Mouse (Mus musculus) brain, embryonic 14.5 days (tissue): ENCODE data around the gene Fank1. TPM values are rescaled to one million over a fixed set of nuclear protein-coding genes. Genes with fewer than 3 reads are reported as not detected.

ENCODE experiments used
- DNase-seq: peaks from one replicate; pipeline ENCODE4 v3.0.0-alpha.2; 2011; ENCODE audit warnings: low read depth
- CTCF ChIP-seq: fragments of 200-500 bp; IDR thresholded peaks from 2 replicates; pipeline ENCODE4 v1.5.1; 2012; ENCODE audit warnings: inconsistent platforms, mild to moderate bottlenecking, moderate library complexity, borderline replicate concordance; ENCODE audit not compliant: insufficient read depth, insufficient read length; ENCODE audit errors: extremely low read depth
- POLR2A ChIP-seq: fragments of 200-500 bp; IDR thresholded peaks from 2 replicates; pipeline ENCODE4 v1.6.1; 2012; ENCODE audit warnings: mild to moderate bottlenecking, inconsistent platforms, borderline replicate concordance; ENCODE audit not compliant: poor library complexity, insufficient read depth, insufficient read length, severe bottlenecking; ENCODE audit errors: extremely low read depth
- polyA plus RNA-seq: library from polyadenylated mRNA; depleted of rRNA; stranded (reverse); fragments of >200 nt; gene quantifications from 2 replicates; pipeline ENCODE4 v1.2.3, GENCODE M21; 2012

Fank1 gene
- polyA plus RNA-seq, 1 experiment: 4.4 TPM

GRCm38 (mm10) chr7:133748753-133749152 is 27.9 kb upstream of the Fank1 start:
- DNase-seq: no peak
- no peak for TF ChIP-seq POLR2A
- TF ChIP-seq CTCF: no peak

DNA sequence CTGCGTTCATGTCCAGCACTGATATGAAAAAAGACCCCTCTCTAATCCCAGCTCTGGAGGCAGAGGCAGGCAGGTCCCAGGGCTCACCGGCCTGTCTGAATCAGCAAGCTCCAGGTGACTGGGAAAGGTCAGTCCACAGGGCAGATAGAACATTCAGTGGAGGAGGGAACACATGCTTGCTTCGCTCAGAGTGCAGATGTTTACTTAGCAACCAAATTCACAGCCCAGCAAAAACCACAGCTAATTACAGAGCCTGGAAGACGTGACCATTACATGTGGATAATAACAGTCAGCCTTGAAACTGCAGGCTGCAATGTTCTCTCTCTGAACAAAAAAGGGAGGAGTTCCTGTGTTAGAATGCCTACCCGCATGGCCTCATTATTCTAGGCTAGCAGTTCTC is 26.0 kb upstream of the Fank1 start:
- peak; percentile 49 for DNase-seq

GRCm38 (mm10) chr7:133751163-133751562 is 25.5 kb upstream of the Fank1 start:
- DNase-seq: no peak

More for the DNA sequence above, 26.0 kb upstream of the Fank1 start:
- TF ChIP-seq POLR2A (no peak), CTCF (no peak)

GRCm38 (mm10) chr7:133757961-133758455 is 18.7 kb upstream of the Fank1 start:
- TF ChIP-seq CTCF (no peak), POLR2A (no peak)
- DNase-seq: peak; percentile 34

More at GRCm38 (mm10) chr7:133751163-133751562, 25.5 kb upstream of the Fank1 start:
- no peak for TF ChIP-seq CTCF
- no peak for TF ChIP-seq POLR2A

- TF ChIP-seq POLR2A (no peak), CTCF (peak; percentile 11; the same call in 1 of the 2 replicates)
- peak; percentile 39 for DNase-seq
Measured at GRCm38 (mm10) chr7:133758716-133759115, 17.9 kb upstream of the Fank1 start.

- TF ChIP-seq POLR2A (no peak), CTCF (no peak)
- peak; percentile 96 for DNase-seq
Measured at GRCm38 (mm10) chr7:133759611-133760353, 16.9 kb upstream of the Fank1 start.

DNA sequence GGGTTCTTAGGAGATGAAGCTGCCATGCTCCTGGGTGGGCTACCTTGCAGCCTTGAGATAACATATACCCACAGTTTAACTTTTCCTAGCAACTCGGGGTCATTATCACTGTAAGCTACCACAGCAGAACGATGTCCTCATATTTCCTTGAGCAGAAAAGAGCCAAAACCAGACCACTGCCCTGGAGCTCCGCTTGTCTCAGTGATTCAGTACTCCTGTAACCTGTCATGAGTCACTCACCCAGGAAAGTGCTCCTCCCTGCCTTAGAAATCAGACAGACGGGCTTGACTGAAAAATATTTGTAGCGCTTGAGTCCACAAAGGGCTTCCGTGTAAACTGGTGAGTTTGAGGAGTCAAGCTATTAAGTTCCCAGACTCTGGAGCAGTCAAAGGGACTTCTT is 14.0 kb upstream of the Fank1 start:
- TF ChIP-seq POLR2A (no peak), CTCF (no peak)
- no peak for DNase-seq

DNA sequence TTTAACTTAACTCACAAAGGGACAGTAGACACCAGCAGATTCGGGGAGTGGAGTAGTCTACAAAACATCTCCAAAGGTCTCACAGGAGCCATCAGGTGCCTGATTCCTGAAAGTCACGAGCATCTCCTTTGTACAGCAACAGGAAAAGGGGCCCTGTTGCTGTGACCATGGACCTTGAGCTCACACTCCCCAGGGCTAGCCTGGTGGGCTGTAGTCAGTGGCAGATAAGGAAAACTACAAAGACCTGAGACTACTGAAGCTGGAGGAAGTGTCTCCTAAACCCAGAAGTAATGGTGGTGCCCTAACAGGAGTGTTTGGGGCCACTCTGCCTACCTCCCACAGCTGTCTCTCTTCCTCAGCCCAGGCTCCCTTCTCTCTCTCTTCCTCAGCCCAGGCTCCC is 12.2 kb upstream of the Fank1 start:
- TF ChIP-seq POLR2A (no peak), CTCF (no peak)

GRCm38 (mm10) chr7:133765240-133765848 is 11.3 kb upstream of the Fank1 start:
- TF ChIP-seq POLR2A (no peak), CTCF (no peak)
- DNase-seq: peak; percentile 71

More for the DNA sequence above, 12.2 kb upstream of the Fank1 start:
- DNase-seq: no peak

- peak; percentile 95 for DNase-seq
- TF ChIP-seq POLR2A (no peak), CTCF (no peak)
Measured at GRCm38 (mm10) chr7:133765849-133766243, 10.8 kb upstream of the Fank1 start.

- DNase-seq: peak; percentile 77
Measured at GRCm38 (mm10) chr7:133768027-133768426, 8.6 kb upstream of the Fank1 start.

DNA sequence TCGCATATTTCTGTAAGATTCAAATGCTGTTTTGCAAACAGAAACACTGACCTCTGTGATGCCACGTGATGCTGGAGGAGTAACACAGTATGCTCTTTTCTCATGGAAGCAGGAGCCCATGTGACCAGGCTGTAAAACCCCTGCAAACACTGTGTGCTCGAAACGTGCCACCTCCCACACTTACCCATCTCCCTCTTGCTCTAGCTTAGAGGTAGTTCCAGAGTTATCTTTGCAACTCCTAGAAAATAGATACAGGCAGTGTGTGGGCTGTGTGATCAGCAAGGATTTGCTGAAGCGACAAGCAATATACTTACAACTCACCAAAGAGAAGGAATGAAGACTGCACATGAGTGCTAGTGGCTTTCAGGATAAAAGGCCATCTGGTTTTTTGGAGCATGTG is 8.1 kb upstream of the Fank1 start:
- TF ChIP-seq CTCF (no peak), POLR2A (no peak)
- no peak for DNase-seq

More at GRCm38 (mm10) chr7:133768027-133768426, 8.6 kb upstream of the Fank1 start:
- TF ChIP-seq POLR2A (no peak), CTCF (no peak)

GRCm38 (mm10) chr7:133775179-133775578 is 1.5 kb upstream of the Fank1 start:
- DNase-seq: no peak

More at GRCm38 (mm10) chr7:133775179-133775578, 1.5 kb upstream of the Fank1 start:
- TF ChIP-seq CTCF: no peak
